Mouse (Mus musculus): ENCODE data around the gene Fbxl20. TPM values are rescaled to one million over a fixed set of nuclear protein-coding genes. Genes with fewer than 3 reads are reported as not detected.

The Fbxl20 gene
- total and polyA plus RNA-seq, 3 experiments: 10.7 to 14.4 (median 14.3) TPM

DNA sequence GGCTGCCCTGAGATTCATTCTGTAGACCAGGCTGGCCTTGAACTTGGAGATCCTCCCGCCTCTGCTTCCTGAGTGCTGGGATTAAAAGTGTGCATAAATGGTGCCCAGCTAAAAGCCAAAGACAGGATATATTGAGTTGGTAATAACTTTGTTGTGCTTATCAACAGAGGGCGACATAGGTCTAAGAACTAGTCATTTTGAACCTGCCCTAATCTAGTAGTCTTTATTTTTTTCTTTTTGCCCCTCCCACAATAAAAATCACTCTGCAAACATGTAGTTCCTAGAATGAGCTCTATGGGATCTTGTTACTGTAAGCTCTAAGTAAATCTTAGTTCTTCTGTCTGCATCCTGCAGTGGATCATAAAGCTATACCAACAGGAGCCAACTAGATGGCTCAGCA lies 7.7 kb downstream of the Fbxl20 start:
- 96% methylated on average over 2 of the region's 2 CpGs for WGBS
- intact Hi-C loops (cut with DNase I): loop anchor here (10.0 kb wide), 1 partner anchor 48 kb away; no protein-coding TSS in a partner anchor
- DNase-seq: no peak
- TF ChIP-seq EP300 (IDR thresholded peaks at IDR 0.05; ENCODE audit: insufficient read depth, low read depth, low read length) (no peak), CTCF (IDR thresholded peaks at IDR 0.05) (no peak), POLR2A (IDR thresholded peaks at IDR 0.05; ENCODE audit: insufficient read depth, low read depth, low read length) (no peak)
- no peak overlapping the region for H3K4me3 ChIP-seq
- peaks cover 5% of the 10 kb centered on the region for H3K36me3 ChIP-seq (ENCODE audit: control insufficient read depth, insufficient read depth, low read length)
- peaks cover 16% of the 10 kb centered on the region for H3K79me2 ChIP-seq (replicated peaks; ENCODE audit: control insufficient read depth, insufficient read depth, low read length)
- H3K9ac ChIP-seq (ENCODE audit: low read depth, low read length): no peak overlapping the region
- H3K27me3 ChIP-seq (ENCODE audit: control insufficient read depth, insufficient read depth, low read length): no peaks in the 10 kb centered on the region
- H3K27ac ChIP-seq: no peak overlapping the region
- H3K4me1 ChIP-seq (ENCODE audit: control insufficient read depth, insufficient read depth, low read length): peaks cover 19% of the 10 kb centered on the region

DNA sequence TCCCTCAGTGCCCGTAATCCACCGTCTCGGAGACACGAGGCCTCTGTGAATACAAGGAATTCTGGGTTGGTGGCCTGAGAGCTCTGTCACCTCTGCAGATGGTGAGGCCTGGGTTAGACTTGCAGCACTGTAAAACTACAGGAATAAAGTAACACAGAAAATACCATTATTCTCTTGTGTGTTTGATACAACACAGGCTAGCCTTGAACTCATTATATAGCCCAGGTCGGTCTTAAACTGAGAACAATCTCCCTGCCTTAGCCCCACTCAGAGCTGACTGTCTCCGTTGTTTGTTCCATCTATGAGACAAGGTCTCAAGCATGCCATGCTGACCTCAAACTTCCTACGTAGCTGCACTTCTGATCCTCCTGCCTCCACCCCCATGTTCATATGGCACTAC lies 11.3 kb downstream of the Fbxl20 start:
- H3K27me3 ChIP-seq (ENCODE audit: control insufficient read depth, insufficient read depth, low read length): no peaks in the 10 kb centered on the region
- TF ChIP-seq EP300 (IDR thresholded peaks at IDR 0.05; ENCODE audit: insufficient read depth, low read depth, low read length) (no peak), POLR2A (IDR thresholded peaks at IDR 0.05; ENCODE audit: insufficient read depth, low read depth, low read length) (no peak), CTCF (IDR thresholded peaks at IDR 0.05) (no peak)
- peaks cover 17% of the 10 kb centered on the region for H3K36me3 ChIP-seq (ENCODE audit: control insufficient read depth, insufficient read depth, low read length)
- peak overlapping the region; percentile 47 for H3K27ac ChIP-seq
- WGBS: 19% methylated on average over 7 of the region's 7 CpGs
- intact Hi-C loops (cut with DNase I): no loop called here
- peaks cover 25% of the 10 kb centered on the region for H3K4me1 ChIP-seq (ENCODE audit: control insufficient read depth, insufficient read depth, low read length)
- peak overlapping the region; percentile 38; the same call in 1 of the 2 replicates for H3K9ac ChIP-seq (ENCODE audit: low read depth, low read length)
- peaks cover 12% of the 10 kb centered on the region for H3K79me2 ChIP-seq (replicated peaks; ENCODE audit: control insufficient read depth, insufficient read depth, low read length)
- DNase-seq: no peak
- H3K4me3 ChIP-seq: no peak overlapping the region

DNA sequence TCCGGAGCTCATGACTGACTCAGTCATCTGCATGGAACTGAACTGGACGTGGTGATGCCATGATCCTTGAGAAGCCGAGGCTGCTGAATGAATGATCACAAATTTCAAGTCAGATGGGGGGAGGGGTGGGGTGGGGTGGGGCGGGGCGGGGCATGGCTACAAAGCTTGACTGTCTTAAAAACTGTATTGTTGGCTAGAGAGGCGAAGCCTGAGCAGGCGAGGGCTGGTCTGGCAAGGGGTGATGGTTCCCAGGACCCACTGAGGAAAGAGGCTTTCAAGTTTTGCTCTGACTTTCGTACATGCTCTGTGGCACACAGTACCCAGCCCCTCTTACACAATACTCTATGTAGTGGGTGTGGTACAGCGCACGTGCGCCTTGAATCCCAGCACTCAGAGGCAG lies 12.4 kb downstream of the Fbxl20 start:
- no peak overlapping the region for H3K9ac ChIP-seq (ENCODE audit: low read depth, low read length)
- H3K36me3 ChIP-seq (ENCODE audit: control insufficient read depth, insufficient read depth, low read length): peaks cover 17% of the 10 kb centered on the region; the same call in 1 of the 2 replicates
- TF ChIP-seq EP300 (IDR thresholded peaks at IDR 0.05; ENCODE audit: insufficient read depth, low read depth, low read length): no peak
- TF ChIP-seq POLR2A (IDR thresholded peaks at IDR 0.05; ENCODE audit: insufficient read depth, low read depth, low read length): no peak
- no peak for TF ChIP-seq CTCF (IDR thresholded peaks at IDR 0.05)
- H3K4me3 ChIP-seq: no peak overlapping the region
- H3K27me3 ChIP-seq (ENCODE audit: control insufficient read depth, insufficient read depth, low read length): no peaks in the 10 kb centered on the region
- H3K79me2 ChIP-seq (replicated peaks; ENCODE audit: control insufficient read depth, insufficient read depth, low read length): peaks cover 14% of the 10 kb centered on the region
- H3K27ac ChIP-seq: no peak overlapping the region; the same call in 1 of the 2 replicates
- peaks cover 26% of the 10 kb centered on the region for H3K4me1 ChIP-seq (ENCODE audit: control insufficient read depth, insufficient read depth, low read length)
- intact Hi-C loops (cut with DNase I): no loop called here
- 88% methylated on average over 11 of the region's 11 CpGs for WGBS
- DNase-seq: no peak

DNA sequence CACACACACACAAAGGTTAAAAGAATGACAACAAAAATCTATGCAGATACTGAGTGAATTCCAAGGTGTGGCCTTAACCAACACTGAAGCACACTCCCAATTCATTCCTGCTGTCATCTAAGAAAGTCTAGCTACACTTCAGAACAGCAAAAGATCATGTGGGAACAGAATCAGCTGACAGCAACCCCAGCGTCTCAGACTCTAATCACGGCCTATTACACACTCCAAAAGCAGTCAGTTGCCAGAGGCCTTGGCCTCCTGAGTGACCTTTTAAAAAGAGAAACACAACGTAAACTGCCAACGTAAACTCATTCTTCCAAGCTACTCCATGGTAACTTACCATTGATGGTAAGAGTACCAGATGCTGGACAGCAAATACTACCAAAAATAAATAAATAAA lies 15.3 kb downstream of the Fbxl20 start:
- TF ChIP-seq POLR2A (IDR thresholded peaks at IDR 0.05; ENCODE audit: insufficient read depth, low read depth, low read length) (no peak), CTCF (IDR thresholded peaks at IDR 0.05) (no peak), EP300 (IDR thresholded peaks at IDR 0.05; ENCODE audit: insufficient read depth, low read depth, low read length) (no peak)
- Histone ChIP-seq H3K4me1 (ENCODE audit: control insufficient read depth, insufficient read depth, low read length) (peaks cover 24% of the 10 kb centered on the region), H3K9ac (ENCODE audit: low read depth, low read length) (no peak overlapping the region), H3K27me3 (ENCODE audit: control insufficient read depth, insufficient read depth, low read length) (no peaks in the 10 kb centered on the region), H3K79me2 (replicated peaks; ENCODE audit: control insufficient read depth, insufficient read depth, low read length) (peaks cover 10% of the 10 kb centered on the region), H3K27ac (no peak overlapping the region), H3K36me3 (ENCODE audit: control insufficient read depth, insufficient read depth, low read length) (peaks cover 17% of the 10 kb centered on the region; the same call in 1 of the 2 replicates), H3K4me3 (no peak overlapping the region)
- intact Hi-C loops (cut with DNase I): no loop called here
- WGBS: 27% methylated on average over 4 of the region's 4 CpGs
- DNase-seq: no peak

DNA sequence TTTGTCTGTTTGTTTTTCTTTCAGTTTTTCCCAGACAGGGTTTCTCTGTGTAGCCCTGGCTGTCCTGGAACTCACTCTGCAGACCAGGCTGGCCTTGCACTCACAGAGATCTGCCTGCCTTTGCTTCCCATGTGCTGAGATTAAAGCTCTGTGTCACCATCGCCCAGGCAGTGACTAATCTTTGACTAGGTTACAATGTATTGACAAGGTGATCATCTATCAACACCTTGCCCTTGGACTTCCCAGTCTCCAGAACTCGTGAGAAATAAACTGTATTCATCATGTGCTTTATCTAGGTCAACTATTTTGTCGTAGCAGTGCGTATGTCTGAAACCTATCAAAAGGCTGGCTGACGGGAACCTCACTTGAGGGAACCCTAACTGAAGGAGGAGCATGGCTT lies 26.8 kb downstream of the Fbxl20 start:
- 78% methylated on average over 5 of the region's 5 CpGs for WGBS
- Histone ChIP-seq H3K27me3 (ENCODE audit: control insufficient read depth, insufficient read depth, low read length) (no peaks in the 10 kb centered on the region), H3K79me2 (replicated peaks; ENCODE audit: control insufficient read depth, insufficient read depth, low read length) (0 out of 2 replicates have a peak, but pooled peaks cover 2% of the 10 kb centered on the region), H3K36me3 (ENCODE audit: control insufficient read depth, insufficient read depth, low read length) (peaks cover 5% of the 10 kb centered on the region), H3K27ac (no peak overlapping the region), H3K4me3 (no peak overlapping the region), H3K9ac (ENCODE audit: low read depth, low read length) (no peak overlapping the region), H3K4me1 (ENCODE audit: control insufficient read depth, insufficient read depth, low read length) (no peaks in the 10 kb centered on the region; the same call in 1 of the 2 replicates)
- DNase-seq: no peak
- no peak for TF ChIP-seq POLR2A (IDR thresholded peaks at IDR 0.05; ENCODE audit: insufficient read depth, low read depth, low read length)
- intact Hi-C loops (cut with DNase I): no loop called here

DNA sequence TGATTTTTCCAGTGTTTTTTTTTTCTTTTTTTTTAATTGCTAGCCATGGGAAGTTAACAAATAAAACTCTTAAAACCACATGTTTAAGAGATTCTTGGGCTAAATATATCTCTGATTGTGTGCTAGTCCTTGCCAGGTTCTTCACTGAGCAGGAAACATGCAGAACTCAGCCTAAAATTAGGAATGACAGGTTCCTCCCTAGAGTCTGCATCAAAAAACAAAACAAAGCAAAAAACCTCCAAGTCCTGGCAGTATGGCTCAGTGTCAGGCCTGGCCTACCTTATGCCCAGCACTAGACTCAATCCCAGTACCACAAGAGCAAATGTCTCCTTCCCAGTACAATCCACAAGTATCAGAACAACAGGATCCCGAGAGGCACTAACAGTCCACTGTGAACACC lies 35.8 kb downstream of the Fbxl20 start:
- TF ChIP-seq POLR2A (IDR thresholded peaks at IDR 0.05; ENCODE audit: insufficient read depth, low read depth, low read length): peak; percentile 25; the same call in 1 of the 2 replicates
- TF ChIP-seq EP300 (IDR thresholded peaks at IDR 0.05; ENCODE audit: insufficient read depth, low read depth, low read length): no peak
- Histone ChIP-seq H3K4me3 (no peak overlapping the region), H3K9ac (ENCODE audit: low read depth, low read length) (peak overlapping the region; percentile 42; the same call in 1 of the 2 replicates), H3K79me2 (replicated peaks; ENCODE audit: control insufficient read depth, insufficient read depth, low read length) (no peaks in the 10 kb centered on the region), H3K27ac (peak overlapping the region; percentile 84), H3K4me1 (ENCODE audit: control insufficient read depth, insufficient read depth, low read length) (peaks cover 6% of the 10 kb centered on the region), H3K27me3 (ENCODE audit: control insufficient read depth, insufficient read depth, low read length) (no peaks in the 10 kb centered on the region), H3K36me3 (ENCODE audit: control insufficient read depth, insufficient read depth, low read length) (peaks cover 12% of the 10 kb centered on the region)
- intact Hi-C loops (cut with DNase I): no loop called here
- WGBS: 19% methylated on average over 1 of the region's 1 CpGs
- peak in 1 of 2 experiments; percentile 23 for DNase-seq

Measured in heart, adult 2 months (tissue).